Mouse (Mus musculus) heart, embryonic 14.5 days (tissue): ENCODE data around the gene Wt1. TPM values are rescaled to one million over a fixed set of nuclear protein-coding genes. Genes with fewer than 3 reads are reported as not detected.

Experiments used
- ATAC-seq: fragments of 200-750 bp; cut with Nextera tagmentation; 2 replicates; pipeline ENCODE4 v1.8.0; 2017; ENCODE audit warnings: low read depth, moderate TSS enrichment; ENCODE audit not compliant: insufficient number of reproducible peaks, insufficient read depth, low FRiP score
- H3K27ac ChIP-seq, 2 experiments: fragments of 200-500 bp in 1 of 2; fragments of 300-500 bp in 1 of 2; sonication (generic) in 1 of 2; replicated peaks in 1 of 2; 2 replicates each; pipeline ENCODE4 v1.5.1; 2012 to 2014; ENCODE audit warnings: low read depth in 2 of 2, low read length in 2 of 2, control low read depth in 1 of 2, mild to moderate bottlenecking in 1 of 2, mixed read lengths in 1 of 2; ENCODE audit not compliant: control insufficient read depth in 1 of 2, insufficient read depth in 1 of 2
- H3K27me3 ChIP-seq: fragments of 300-500 bp; sonication (generic); 2 replicates; pipeline ENCODE4 v1.6.1; 2014; ENCODE audit warnings: mild to moderate bottlenecking, low read length, control low read depth; ENCODE audit not compliant: control insufficient read depth, insufficient read depth
- H3K36me3 ChIP-seq: fragments of 300-500 bp; sonication (generic); 2 replicates; pipeline ENCODE4 v1.6.1; 2014; ENCODE audit warnings: mild to moderate bottlenecking, control low read depth, low read length, mixed read lengths; ENCODE audit not compliant: control insufficient read depth, insufficient read depth
- H3K4me1 ChIP-seq, 2 experiments: fragments of 200-500 bp in 1 of 2; fragments of 300-500 bp in 1 of 2; sonication (generic) in 1 of 2; 2 replicates each; pipeline ENCODE4 v1.6.1; 2012 to 2014; ENCODE audit warnings: low read length in 2 of 2, control low read depth in 1 of 2, mixed read lengths in 1 of 2; ENCODE audit not compliant: control insufficient read depth in 2 of 2, insufficient read depth in 2 of 2
- H3K4me2 ChIP-seq: fragments of 300-500 bp; sonication (generic); 2 replicates; pipeline ENCODE4 v1.6.1; 2014; ENCODE audit warnings: mild to moderate bottlenecking, low read length
- H3K4me3 ChIP-seq, 2 experiments: fragments of 200-500 bp in 1 of 2; fragments of 300-500 bp in 1 of 2; sonication (generic) in 1 of 2; 2 replicates each; pipeline ENCODE4 v1.5.1; 2012 to 2014; ENCODE audit warnings: low read length in 2 of 2, mild to moderate bottlenecking in 2 of 2, control low read depth in 1 of 2, low read depth in 1 of 2, moderate library complexity in 1 of 2; ENCODE audit not compliant: control insufficient read depth in 1 of 2, insufficient read depth in 1 of 2
- H3K9ac ChIP-seq: fragments of 300-500 bp; sonication (generic); 2 replicates; pipeline ENCODE4 v1.6.1; 2014; ENCODE audit warnings: mild to moderate bottlenecking, low read length
- H3K9me3 ChIP-seq: fragments of 300-500 bp; sonication (generic); 2 replicates; pipeline ENCODE4 v1.6.1; 2016; ENCODE audit warnings: low read length, control low read depth; ENCODE audit not compliant: control insufficient read depth
- WGBS: fragments of 180-500 bp; shearing (Covaris S2); extraction: QIAGEN DNeasy Blood & Tissue Kit; methylation state at CpG from one replicate; pipeline ENCODE4 v1.1.7; 2014; 5-methylcytosine and 5-hydroxymethylcytosine counted together
- polyA plus RNA-seq: library from polyadenylated mRNA; unstranded; fragments of >200 nt; fragmentation: Nextera tagmentation; extraction: Ambion mirVana; gene quantifications from 2 replicates; pipeline ENCODE4 v1.2.1, GENCODE M21; 2014

The Wt1 gene
- polyA plus RNA-seq, 1 experiment from 2014 or later, result 23.6 TPM

GRCm38 (mm10) chr2:105185140-105185539, 58.8 kb downstream of the Wt1 start:
- Histone ChIP-seq H3K4me3 (no peak overlapping the region), H3K4me1 (no peaks in the 10 kb centered on the region), H3K9ac (no peak overlapping the region), H3K9me3 (0 out of 2 replicates have a peak, but pooled peaks cover 4% of the 10 kb centered on the region), H3K27ac (no peak overlapping the region), H3K27me3 (no peaks in the 10 kb centered on the region), H3K4me2 (no peak overlapping the region), H3K36me3 (no peaks in the 10 kb centered on the region)
- WGBS, result 80% methylated on average over 3 of the region's 3 CpGs
- no peak for ATAC-seq

GRCm38 (mm10) chr2:105185768-105186529, 59.6 kb downstream of the Wt1 start:
- Histone ChIP-seq H3K9ac (no peak overlapping the region), H3K36me3 (no peaks in the 10 kb centered on the region), H3K27me3 (no peaks in the 10 kb centered on the region), H3K27ac (no peak overlapping the region), H3K4me1 (no peaks in the 10 kb centered on the region), H3K4me2 (no peak overlapping the region), H3K4me3 (no peak overlapping the region), H3K9me3 (no peaks in the 10 kb centered on the region)
- ATAC-seq, result no peak
- WGBS, result 80% methylated on average over 13 of the region's 13 CpGs

- H3K27ac ChIP-seq, result no peak overlapping the region
- no peak overlapping the region for H3K9ac ChIP-seq
- no peaks in the 10 kb centered on the region for H3K9me3 ChIP-seq
- no peak overlapping the region for H3K4me3 ChIP-seq
- H3K4me1 ChIP-seq, result no peaks in the 10 kb centered on the region
- H3K27me3 ChIP-seq, result no peaks in the 10 kb centered on the region
- H3K4me2 ChIP-seq, result no peak overlapping the region
- H3K36me3 ChIP-seq, result no peaks in the 10 kb centered on the region
- no peak for ATAC-seq
- 57% methylated on average over 5 of the region's 5 CpGs for WGBS
These were observed 60.3 kb downstream of the Wt1 start for GRCm38 (mm10) chr2:105186591-105186990.

DNA sequence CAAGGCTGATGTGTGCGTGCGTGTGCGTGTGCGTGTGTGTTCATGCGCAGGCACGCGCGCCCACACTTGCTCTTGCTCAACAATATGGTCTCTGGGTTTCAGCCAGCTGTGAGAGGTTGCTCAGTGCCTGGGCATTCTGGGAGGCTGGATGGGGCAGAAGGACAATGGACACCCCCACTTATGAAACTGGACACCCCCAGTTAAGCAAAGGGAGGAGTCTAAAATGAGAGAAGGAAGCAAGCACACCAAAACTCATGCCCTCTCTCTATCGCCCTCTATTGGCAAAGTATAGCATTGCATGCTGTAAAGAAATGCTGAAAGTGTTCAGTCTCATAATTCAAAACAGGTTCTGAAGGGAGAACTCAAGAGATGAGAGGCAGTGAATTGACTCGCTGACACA, 61.9 kb downstream of the Wt1 start:
- Histone ChIP-seq H3K9me3 (no peaks in the 10 kb centered on the region), H3K27me3 (no peaks in the 10 kb centered on the region), H3K4me2 (no peak overlapping the region), H3K4me1 (no peaks in the 10 kb centered on the region), H3K36me3 (no peaks in the 10 kb centered on the region), H3K4me3 (no peak overlapping the region), H3K9ac (no peak overlapping the region), H3K27ac (no peak overlapping the region)
- ATAC-seq, result no peak
- 76% methylated on average over 10 of the region's 10 CpGs for WGBS

- Histone ChIP-seq H3K4me2 (no peak overlapping the region), H3K36me3 (no peaks in the 10 kb centered on the region), H3K4me1 (no peaks in the 10 kb centered on the region), H3K27me3 (no peaks in the 10 kb centered on the region), H3K9ac (no peak overlapping the region), H3K4me3 (no peak overlapping the region), H3K27ac (no peak overlapping the region), H3K9me3 (no peaks in the 10 kb centered on the region)
- no peak for ATAC-seq
- WGBS, result 36% methylated on average over 5 of the region's 5 CpGs
These were observed 63.0 kb downstream of the Wt1 start for GRCm38 (mm10) chr2:105189352-105189751.

DNA sequence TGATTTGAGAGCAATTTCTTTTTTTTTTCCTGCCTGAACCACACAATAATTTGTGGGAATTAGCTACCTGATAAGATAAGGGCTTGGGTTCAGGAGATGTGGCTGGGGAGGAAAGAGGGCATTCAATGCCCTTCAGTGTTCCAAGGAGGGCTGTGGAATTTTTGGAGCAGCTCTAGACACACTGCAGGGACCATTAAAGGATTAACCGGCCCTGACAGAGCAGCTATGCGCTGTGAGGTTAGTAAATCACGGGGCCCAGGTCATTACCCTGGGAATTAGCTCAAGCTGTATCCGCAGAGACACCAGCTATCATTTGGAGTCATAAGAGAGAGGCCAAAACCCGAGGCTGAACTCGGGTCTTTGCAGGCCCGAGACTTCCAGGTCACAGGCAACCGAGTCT, 73.8 kb downstream of the Wt1 start:
- no peak overlapping the region for H3K27ac ChIP-seq
- no peak overlapping the region for H3K9ac ChIP-seq
- H3K4me2 ChIP-seq, result no peak overlapping the region
- WGBS, result 28% methylated on average over 8 of the region's 8 CpGs
- ATAC-seq, result no peak
- no peaks in the 10 kb centered on the region for H3K9me3 ChIP-seq
- H3K4me3 ChIP-seq, result no peak overlapping the region
- H3K27me3 ChIP-seq, result no peaks in the 10 kb centered on the region
- H3K4me1 ChIP-seq, result peaks cover 0 to 2% of the 10 kb centered on the region in 2 experiments; a peak in 2 of 4 replicates
- H3K36me3 ChIP-seq, result no peaks in the 10 kb centered on the region

GRCm38 (mm10) chr2:105206563-105207174, 80.3 kb downstream of the Wt1 start:
- Histone ChIP-seq H3K4me2 (no peak overlapping the region), H3K36me3 (no peaks in the 10 kb centered on the region), H3K27me3 (no peaks in the 10 kb centered on the region), H3K4me3 (no peak overlapping the region), H3K9ac (no peak overlapping the region), H3K4me1 (peaks cover 0 to 5% of the 10 kb centered on the region in 2 experiments; a peak in 3 of 4 replicates), H3K27ac (peak overlapping the region; percentile 19 to 25; a peak in 1 of 4 replicates), H3K9me3 (no peaks in the 10 kb centered on the region)
- peak; percentile 43; the same call in 1 of the 2 replicates for ATAC-seq
- WGBS, result 54% methylated on average over 9 of the region's 9 CpGs
